Mouse (Mus musculus): Measurements from ENCODE around the gene Prickle2. TPM values are rescaled to one million over a fixed set of nuclear protein-coding genes. Genes with fewer than 3 reads are reported as not detected.

Prickle2 gene
- total RNA-seq, 1 experiment from 2014 or later = 0.05 TPM

GRCm38 (mm10) chr6:92687317-92687716 is 18.6 kb downstream of the Prickle2 start:
- no peak for ATAC-seq (replicated peaks in 1 of 2; ENCODE audit: insufficient read depth in 1 of 2, low FRiP score in 2 of 2, low TSS enrichment in 1 of 2, low read depth in 1 of 2, poor library complexity in 2 of 2, severe bottlenecking in 2 of 2)

DNA sequence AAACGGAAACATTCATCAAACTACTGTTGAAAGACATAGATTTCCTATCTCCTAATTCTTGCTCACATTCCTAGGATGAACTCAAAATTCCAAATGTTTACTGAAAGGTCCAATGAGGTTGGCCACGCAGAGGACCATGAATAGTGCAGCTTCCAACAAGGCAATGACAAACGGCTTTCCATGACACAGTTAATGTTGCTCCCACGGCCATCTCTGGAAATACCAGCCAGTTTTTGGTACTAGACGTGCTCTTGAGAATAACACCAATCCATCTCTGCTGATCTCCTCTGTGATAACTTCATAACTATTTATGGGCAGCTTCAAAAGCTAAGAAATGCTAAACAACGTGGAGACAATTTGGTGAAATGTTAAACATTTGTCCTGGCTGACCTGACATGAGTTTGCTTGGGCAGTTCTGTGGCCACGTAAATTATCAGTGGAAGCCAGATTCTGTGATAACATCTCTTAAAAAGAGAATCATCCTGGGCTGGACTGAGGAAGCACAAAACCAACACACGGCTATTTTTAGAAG is 31.5 kb downstream of the Prickle2 start:
- no peak for ATAC-seq (replicated peaks in 1 of 2; ENCODE audit: insufficient read depth in 1 of 2, low FRiP score in 2 of 2, low TSS enrichment in 1 of 2, low read depth in 1 of 2, poor library complexity in 2 of 2, severe bottlenecking in 2 of 2)

DNA sequence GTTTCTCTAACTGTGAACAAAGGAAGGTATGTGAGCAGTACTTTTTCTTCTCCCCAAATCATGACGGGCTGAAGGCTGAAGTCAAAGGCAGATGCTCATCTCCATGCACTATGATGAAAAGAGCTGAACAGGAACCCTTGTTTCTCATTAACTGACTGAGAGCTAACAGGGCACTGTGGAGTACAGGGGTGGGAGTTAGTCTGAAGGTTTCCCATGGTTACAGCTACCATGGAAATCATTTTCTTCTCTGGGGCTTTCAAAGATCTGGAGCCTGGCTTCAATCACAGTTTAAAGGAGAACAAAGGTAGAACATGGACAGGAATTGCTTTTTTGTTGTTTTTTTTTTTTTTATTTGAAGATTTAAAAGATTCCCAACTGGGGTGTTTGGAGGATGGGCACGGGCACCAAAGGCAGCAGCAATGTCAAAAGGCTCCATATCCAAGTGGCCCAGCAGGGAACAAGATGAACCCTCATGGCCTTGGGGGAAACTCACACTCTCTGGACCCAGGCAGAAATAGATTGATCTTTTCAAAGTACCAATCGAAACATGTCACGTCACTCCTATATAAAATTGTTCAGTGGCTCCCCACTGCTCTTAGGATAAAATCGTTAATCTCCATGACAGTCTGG is 35.3 kb downstream of the Prickle2 start:
- ATAC-seq (replicated peaks in 1 of 2; ENCODE audit: insufficient read depth in 1 of 2, low FRiP score in 2 of 2, low TSS enrichment in 1 of 2, low read depth in 1 of 2, poor library complexity in 2 of 2, severe bottlenecking in 2 of 2) = no peak

DNA sequence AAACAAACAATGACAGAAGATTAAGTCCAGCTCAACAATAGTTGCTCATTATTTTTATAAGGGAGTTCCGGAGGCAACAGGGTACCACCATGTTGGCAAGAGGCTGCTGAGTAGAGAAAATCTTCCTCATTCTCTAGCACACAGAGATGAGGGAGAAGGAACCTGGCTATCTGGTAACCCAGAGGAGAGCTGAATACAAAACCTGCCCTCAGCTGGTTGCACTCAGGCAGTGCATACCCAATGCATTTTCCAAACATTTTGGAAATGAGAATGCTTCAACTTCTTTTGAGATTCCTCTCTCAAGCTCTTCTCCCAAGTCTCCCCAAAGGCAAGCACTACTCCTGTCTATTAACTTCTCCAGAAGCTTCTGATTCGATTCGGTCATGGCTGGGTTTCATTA is 36.3 kb downstream of the Prickle2 start:
- ATAC-seq (replicated peaks in 1 of 2; ENCODE audit: insufficient read depth in 1 of 2, low FRiP score in 2 of 2, low TSS enrichment in 1 of 2, low read depth in 1 of 2, poor library complexity in 2 of 2, severe bottlenecking in 2 of 2) = no peak

- no peak for ATAC-seq (replicated peaks in 1 of 2; ENCODE audit: insufficient read depth in 1 of 2, low FRiP score in 2 of 2, low TSS enrichment in 1 of 2, low read depth in 1 of 2, poor library complexity in 2 of 2, severe bottlenecking in 2 of 2)
Measured at GRCm38 (mm10) chr6:92667544-92667943, 38.4 kb downstream of the Prickle2 start.

DNA sequence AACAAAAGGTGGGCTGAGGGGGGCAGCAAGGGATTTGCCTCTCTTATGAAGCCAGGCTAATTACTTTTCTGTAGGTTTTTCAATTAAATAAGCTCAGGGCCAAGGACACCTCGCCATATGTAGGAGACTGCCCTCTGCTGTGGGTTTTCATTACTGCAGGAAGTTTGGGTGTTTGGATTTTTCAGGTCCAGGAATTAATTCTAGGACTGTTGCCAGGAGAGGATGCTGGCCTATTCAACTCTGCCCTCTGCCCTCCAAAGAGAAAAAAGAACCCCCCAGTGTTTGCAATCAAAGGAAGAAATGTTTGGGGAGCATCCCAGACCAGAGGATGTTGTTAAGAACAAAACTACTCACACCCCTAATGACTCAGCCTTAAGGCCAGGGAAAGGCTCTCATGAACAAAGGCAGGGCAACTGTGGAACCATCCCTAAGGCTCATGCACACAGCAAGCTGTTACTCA is 40.4 kb downstream of the Prickle2 start:
- 0 out of 4 replicates have a peak, but pooled peaks of 1 of the 2 experiments have one; percentile 46 for ATAC-seq (replicated peaks in 1 of 2; ENCODE audit: insufficient read depth in 1 of 2, low FRiP score in 2 of 2, low TSS enrichment in 1 of 2, low read depth in 1 of 2, poor library complexity in 2 of 2, severe bottlenecking in 2 of 2)

- ATAC-seq (replicated peaks in 1 of 2; ENCODE audit: insufficient read depth in 1 of 2, low FRiP score in 2 of 2, low TSS enrichment in 1 of 2, low read depth in 1 of 2, poor library complexity in 2 of 2, severe bottlenecking in 2 of 2) = no peak
Measured at GRCm38 (mm10) chr6:92663885-92664284, 42.1 kb downstream of the Prickle2 start.

GRCm38 (mm10) chr6:92663433-92663832 is 42.5 kb downstream of the Prickle2 start:
- ATAC-seq (replicated peaks in 1 of 2; ENCODE audit: insufficient read depth in 1 of 2, low FRiP score in 2 of 2, low TSS enrichment in 1 of 2, low read depth in 1 of 2, poor library complexity in 2 of 2, severe bottlenecking in 2 of 2) = no peak

GRCm38 (mm10) chr6:92649063-92649462 is 56.9 kb downstream of the Prickle2 start:
- no peak for ATAC-seq (replicated peaks in 1 of 2; ENCODE audit: insufficient read depth in 1 of 2, low FRiP score in 2 of 2, low TSS enrichment in 1 of 2, low read depth in 1 of 2, poor library complexity in 2 of 2, severe bottlenecking in 2 of 2)

GRCm38 (mm10) chr6:92648571-92648970 is 57.4 kb downstream of the Prickle2 start:
- ATAC-seq (replicated peaks in 1 of 2; ENCODE audit: insufficient read depth in 1 of 2, low FRiP score in 2 of 2, low TSS enrichment in 1 of 2, low read depth in 1 of 2, poor library complexity in 2 of 2, severe bottlenecking in 2 of 2) = no peak

- ATAC-seq (replicated peaks in 1 of 2; ENCODE audit: insufficient read depth in 1 of 2, low FRiP score in 2 of 2, low TSS enrichment in 1 of 2, low read depth in 1 of 2, poor library complexity in 2 of 2, severe bottlenecking in 2 of 2) = no peak
Measured at GRCm38 (mm10) chr6:92642929-92643328, 63.0 kb downstream of the Prickle2 start.

GRCm38 (mm10) chr6:92641956-92642355 is 64.0 kb downstream of the Prickle2 start:
- ATAC-seq (replicated peaks in 1 of 2; ENCODE audit: insufficient read depth in 1 of 2, low FRiP score in 2 of 2, low TSS enrichment in 1 of 2, low read depth in 1 of 2, poor library complexity in 2 of 2, severe bottlenecking in 2 of 2) = no peak

GRCm38 (mm10) chr6:92640896-92641295 is 65.1 kb downstream of the Prickle2 start:
- no peak for ATAC-seq (replicated peaks in 1 of 2; ENCODE audit: insufficient read depth in 1 of 2, low FRiP score in 2 of 2, low TSS enrichment in 1 of 2, low read depth in 1 of 2, poor library complexity in 2 of 2, severe bottlenecking in 2 of 2)

GRCm38 (mm10) chr6:92636431-92636830 is 69.5 kb downstream of the Prickle2 start:
- ATAC-seq (replicated peaks in 1 of 2; ENCODE audit: insufficient read depth in 1 of 2, low FRiP score in 2 of 2, low TSS enrichment in 1 of 2, low read depth in 1 of 2, poor library complexity in 2 of 2, severe bottlenecking in 2 of 2) = no peak

DNA sequence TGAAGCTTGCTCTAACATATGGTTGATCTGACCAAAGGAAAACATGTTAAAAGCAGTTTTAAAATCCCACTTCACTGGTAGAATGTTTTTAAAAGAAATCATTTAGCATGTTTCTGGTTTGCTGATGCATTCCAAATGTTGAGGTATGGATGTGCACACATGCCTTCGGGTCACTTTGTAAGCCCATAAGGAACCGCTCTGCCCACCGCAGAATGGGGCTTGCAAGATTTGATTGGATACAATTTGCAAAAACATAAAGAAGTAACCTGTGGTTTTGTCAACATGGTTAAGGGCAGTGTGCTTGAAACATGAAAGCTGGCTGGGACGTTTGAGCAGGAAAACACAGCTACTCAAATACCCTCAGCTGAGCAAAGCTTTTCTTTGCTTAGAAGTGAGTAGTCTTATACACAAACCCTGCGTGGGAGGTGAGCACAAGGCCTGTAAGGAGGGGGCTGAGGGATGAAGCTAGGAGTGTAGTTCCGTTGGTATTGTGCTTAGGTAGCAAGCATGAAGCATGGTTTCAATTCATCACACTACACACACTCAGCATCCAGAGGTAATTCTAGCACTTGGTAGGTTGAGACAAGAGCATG is 71.0 kb downstream of the Prickle2 start:
- no peak for ATAC-seq (replicated peaks in 1 of 2; ENCODE audit: insufficient read depth in 1 of 2, low FRiP score in 2 of 2, low TSS enrichment in 1 of 2, low read depth in 1 of 2, poor library complexity in 2 of 2, severe bottlenecking in 2 of 2)

DNA sequence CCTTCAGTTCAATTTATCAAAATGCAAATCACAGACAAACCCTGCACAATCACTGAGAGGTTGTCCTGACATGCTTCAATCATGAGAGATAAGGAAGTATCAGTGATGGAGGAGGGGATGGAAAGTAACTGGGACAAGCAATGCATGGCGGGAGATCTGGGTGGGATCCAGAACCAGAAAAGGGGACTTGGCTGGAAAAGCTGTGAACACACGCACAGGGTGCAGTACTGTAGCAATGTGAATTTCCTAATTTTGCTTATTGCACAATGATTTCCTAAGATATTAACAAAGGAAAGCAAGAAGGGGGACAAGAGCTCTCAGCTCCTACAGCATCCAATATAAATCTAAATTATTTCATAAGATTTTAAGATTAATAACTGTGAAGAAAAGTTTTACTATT is 75.0 kb downstream of the Prickle2 start:
- ATAC-seq (replicated peaks in 1 of 2; ENCODE audit: insufficient read depth in 1 of 2, low FRiP score in 2 of 2, low TSS enrichment in 1 of 2, low read depth in 1 of 2, poor library complexity in 2 of 2, severe bottlenecking in 2 of 2) = no peak

GRCm38 (mm10) chr6:92627711-92628110 is 78.2 kb downstream of the Prickle2 start:
- ATAC-seq (replicated peaks in 1 of 2; ENCODE audit: insufficient read depth in 1 of 2, low FRiP score in 2 of 2, low TSS enrichment in 1 of 2, low read depth in 1 of 2, poor library complexity in 2 of 2, severe bottlenecking in 2 of 2) = no peak

GRCm38 (mm10) chr6:92627048-92627617 is 78.8 kb downstream of the Prickle2 start:
- no peak for ATAC-seq (replicated peaks in 1 of 2; ENCODE audit: insufficient read depth in 1 of 2, low FRiP score in 2 of 2, low TSS enrichment in 1 of 2, low read depth in 1 of 2, poor library complexity in 2 of 2, severe bottlenecking in 2 of 2)
